Mouse (Mus musculus): Measurements from ENCODE around the gene Nfix.

Nfix gene

GRCm38 (mm10) chr8:84715893-84716468 is 84.2 kb downstream of the Nfix start:
- peak; percentile 48 to 65 for DNase-seq

- DNase-seq = peak; percentile 52 to 53
Observed at GRCm38 (mm10) chr8:84714161-84714560, 86.0 kb downstream of the Nfix start.

GRCm38 (mm10) chr8:84713381-84713780 is 86.8 kb downstream of the Nfix start:
- no peak for DNase-seq

- DNase-seq = no peak
Observed at GRCm38 (mm10) chr8:84712759-84713120, 87.4 kb downstream of the Nfix start.

GRCm38 (mm10) chr8:84711933-84712758 is 88.0 kb downstream of the Nfix start:
- DNase-seq = peak; percentile 79 to 90

- no peak for DNase-seq
Observed at GRCm38 (mm10) chr8:84711312-84711711, 88.8 kb downstream of the Nfix start.

- no peak for DNase-seq
Observed at GRCm38 (mm10) chr8:84709931-84710330, 90.2 kb downstream of the Nfix start.

GRCm38 (mm10) chr8:84708774-84709475 is 91.2 kb downstream of the Nfix start:
- DNase-seq = peak; percentile 95

GRCm38 (mm10) chr8:84708071-84708541 is 92.0 kb downstream of the Nfix start:
- DNase-seq = peak; percentile 40 to 54

- peak; percentile 54 to 62 for DNase-seq
Observed at GRCm38 (mm10) chr8:84707267-84707883, 92.8 kb downstream of the Nfix start.

- DNase-seq = peak in 1 of 2 experiments; percentile 60
Observed at GRCm38 (mm10) chr8:84706610-84707266, 93.4 kb downstream of the Nfix start.

GRCm38 (mm10) chr8:84705960-84706359 is 94.2 kb downstream of the Nfix start:
- DNase-seq = no peak

GRCm38 (mm10) chr8:84704867-84705831 is 95.0 kb downstream of the Nfix start:
- DNase-seq = peak; percentile 66 to 68

- DNase-seq = peak; percentile 93 to 94
Observed at GRCm38 (mm10) chr8:84704356-84704755, 95.8 kb downstream of the Nfix start.

GRCm38 (mm10) chr8:84703466-84704249 is 96.5 kb downstream of the Nfix start:
- DNase-seq = peak; percentile 29 to 44

- DNase-seq = peak in 1 of 2 experiments; percentile 28
Observed at GRCm38 (mm10) chr8:84702963-84703465, 97.1 kb downstream of the Nfix start.

- DNase-seq = no peak
Observed at GRCm38 (mm10) chr8:84702561-84702960, 97.6 kb downstream of the Nfix start.

GRCm38 (mm10) chr8:84700941-84701911 is 98.9 kb downstream of the Nfix start, which contains the start of gene Lyl1:
Gene Lyl1 (plus strand): TSS chr8:84701457.
- DNase-seq = peak; percentile 49 to 56

GRCm38 (mm10) chr8:84700526-84700925 is 99.6 kb downstream of the Nfix start:
- DNase-seq = peak in 1 of 2 experiments; percentile 14
